Mouse (Mus musculus) myocyte (in vitro differentiated cells): ENCODE results near the gene Wasf1. TPM values are rescaled to one million over a fixed set of nuclear protein-coding genes. Genes with fewer than 3 reads are reported as not detected.

Source experiments
- H3K27me3 ChIP-seq: one replicate; pipeline ENCODE4 v1.6.1; 2011; ENCODE audit not compliant: control insufficient read depth, insufficient read depth, insufficient read length
- H3K36me3 ChIP-seq: one replicate; pipeline ENCODE4 v1.6.1; 2011; ENCODE audit not compliant: control insufficient read depth, insufficient read depth
- H3K4me2 ChIP-seq: one replicate; pipeline ENCODE4 v1.6.1; 2011; ENCODE audit warnings: low read depth, control low read depth
- H3K4me3 ChIP-seq: one replicate; pipeline ENCODE4 v1.5.1; 2011; ENCODE audit warnings: mild to moderate bottlenecking, control low read depth, moderate library complexity
- H3K79me2 ChIP-seq: one replicate; pipeline ENCODE4 v1.6.1; 2011; ENCODE audit not compliant: control insufficient read depth, insufficient read depth
- H3ac ChIP-seq: one replicate; pipeline ENCODE4 v1.6.1; 2011; ENCODE audit not compliant: control insufficient read depth, insufficient read length
- CEBPB ChIP-seq: IDR thresholded peaks from 2 replicates; pipeline ENCODE4 v1.6.1; 2011; ENCODE audit warnings: mild to moderate bottlenecking, moderate library complexity; ENCODE audit not compliant: poor library complexity, insufficient read depth, severe bottlenecking
- E2F4 ChIP-seq: IDR thresholded peaks from one replicate; pipeline ENCODE4 v1.6.1; 2011; ENCODE audit warnings: mild to moderate bottlenecking, control low read depth, moderate library complexity; ENCODE audit not compliant: insufficient read depth
- MAX ChIP-seq: IDR thresholded peaks from one replicate; pipeline ENCODE4 v1.6.1; 2011; ENCODE audit warnings: low read depth, mild to moderate bottlenecking, control low read depth
- MYOD1 ChIP-seq, 3 experiments: IDR thresholded peaks; one replicate each; pipeline ENCODE4 v1.6.1; 2011; ENCODE audit warnings: control low read depth in 2 of 3, low read depth in 2 of 3, mild to moderate bottlenecking in 2 of 3, moderate library complexity in 1 of 3; ENCODE audit not compliant: insufficient read length in 2 of 3, control insufficient read depth in 1 of 3
- MYOG ChIP-seq, 3 experiments: IDR thresholded peaks; one replicate each; pipeline ENCODE4 v1.6.1; 2011; ENCODE audit warnings: control low read depth in 2 of 3, low read depth in 2 of 3, mild to moderate bottlenecking in 2 of 3; ENCODE audit not compliant: insufficient read length in 2 of 3, control insufficient read depth in 1 of 3, insufficient read depth in 1 of 3
- POLR2A ChIP-seq: IDR thresholded peaks from one replicate; pipeline ENCODE4 v1.6.1; 2011; ENCODE audit warnings: low read depth, mild to moderate bottlenecking, control low read depth, moderate library complexity; ENCODE audit not compliant: insufficient read length
- POLR2AphosphoS2 ChIP-seq: IDR thresholded peaks from one replicate; pipeline ENCODE4 v1.6.1; 2011; ENCODE audit warnings: low read depth, control low read depth; ENCODE audit not compliant: insufficient read length
- REST ChIP-seq: IDR thresholded peaks from one replicate; pipeline ENCODE4 v1.6.1; 2011; ENCODE audit warnings: mild to moderate bottlenecking, control low read depth, moderate library complexity; ENCODE audit not compliant: insufficient read depth, insufficient read length
- SRF ChIP-seq: IDR thresholded peaks from one replicate; pipeline ENCODE4 v1.6.1; 2011; ENCODE audit warnings: low read depth; ENCODE audit not compliant: control insufficient read depth, insufficient read length
- TCF12 ChIP-seq: IDR thresholded peaks from one replicate; pipeline ENCODE4 v1.6.1; 2011; ENCODE audit warnings: mild to moderate bottlenecking, control low read depth; ENCODE audit not compliant: poor library complexity, insufficient read depth, severe bottlenecking
- TCF3 ChIP-seq: IDR thresholded peaks from one replicate; pipeline ENCODE4 v1.6.1; 2011; ENCODE audit warnings: low read depth, control low read depth; ENCODE audit not compliant: insufficient read length
- USF1 ChIP-seq: IDR thresholded peaks from one replicate; pipeline ENCODE4 v1.6.1; 2011; ENCODE audit warnings: low read depth, mild to moderate bottlenecking, control low read depth, moderate library complexity
- polyA plus RNA-seq: library from polyadenylated mRNA; unstranded; fragments of >200 nt; fragmentation: generic; extraction: Trizol; gene quantifications from one replicate; pipeline ENCODE4 v1.2.1, GENCODE M21; 2012; ENCODE audit warnings: missing spikeins

Wasf1 gene
- polyA plus RNA-seq, 1 experiment, result 6.3 TPM

DNA sequence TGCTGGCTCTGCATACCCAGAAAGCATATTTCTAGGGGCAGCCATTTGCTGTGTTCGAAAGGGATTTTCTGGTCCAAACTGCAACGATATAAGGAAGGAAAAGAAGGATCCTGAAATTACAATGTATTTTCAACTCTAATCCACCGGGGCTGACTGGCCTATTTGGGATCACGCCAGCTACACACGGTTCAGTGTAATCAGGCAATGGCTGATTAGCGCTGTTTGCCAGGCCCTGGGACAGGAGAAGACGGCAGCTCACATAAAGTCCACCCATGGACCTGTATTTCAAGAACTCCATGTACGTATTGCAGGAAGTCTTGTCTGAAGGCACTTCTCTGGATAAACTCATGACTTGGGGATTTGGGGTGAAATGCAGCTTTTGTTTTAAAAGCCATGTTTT, 25.7 kb upstream of the Wasf1 start:
- Histone ChIP-seq H3K4me3 (no peak overlapping the region), H3K4me2 (no peak overlapping the region), H3ac (no peak overlapping the region), H3K36me3 (no peaks in the 10 kb centered on the region), H3K79me2 (peaks cover 15% of the 10 kb centered on the region), H3K27me3 (no peaks in the 10 kb centered on the region)
- TF ChIP-seq CEBPB, result no peak
- TF ChIP-seq MYOD1 (IDR thresholded peaks at IDR 0.05; ENCODE audit: control insufficient read depth in 1 of 3, insufficient read length in 2 of 3, low read depth in 2 of 3), result no peak
- no peak for TF ChIP-seq USF1

GRCm38 (mm10) chr10:40868081-40868480, 15.2 kb upstream of the Wasf1 start:
- H3ac ChIP-seq, result no peak overlapping the region
- no peak overlapping the region for H3K4me2 ChIP-seq
- H3K27me3 ChIP-seq, result no peaks in the 10 kb centered on the region
- H3K79me2 ChIP-seq, result peaks cover 38% of the 10 kb centered on the region
- H3K4me3 ChIP-seq, result no peak overlapping the region
- TF ChIP-seq TCF12 (no peak), POLR2A (no peak), MAX (no peak), CEBPB (no peak), REST (no peak), USF1 (no peak), TCF3 (no peak), MYOD1 (IDR thresholded peaks at IDR 0.05; ENCODE audit: control insufficient read depth in 1 of 3, insufficient read length in 2 of 3, low read depth in 2 of 3) (no peak), SRF (no peak), E2F4 (no peak), POLR2AphosphoS2 (no peak), MYOG (IDR thresholded peaks at IDR 0.05; ENCODE audit: control insufficient read depth in 1 of 3, insufficient read depth in 1 of 3, insufficient read length in 2 of 3, low read depth in 2 of 3) (no peak)
- peaks cover 19% of the 10 kb centered on the region for H3K36me3 ChIP-seq

DNA sequence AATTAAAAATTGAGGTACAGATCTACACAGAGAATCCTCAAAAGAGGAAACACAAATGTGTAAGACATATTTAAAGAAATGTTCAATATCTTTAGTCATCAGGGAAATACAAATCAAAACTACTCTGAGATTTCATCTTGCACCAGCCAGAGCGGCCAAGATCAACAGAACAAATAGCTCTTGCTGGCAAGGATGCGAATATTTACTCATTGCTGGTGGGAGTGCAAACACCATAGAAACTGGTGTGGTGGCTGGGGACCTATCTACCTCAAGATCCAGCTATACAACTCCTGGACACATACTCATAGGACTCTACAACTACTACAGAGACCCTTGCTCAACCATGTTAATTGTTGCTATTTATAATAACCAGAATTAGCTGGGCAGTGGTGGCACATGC, 12.0 kb upstream of the Wasf1 start:
- TF ChIP-seq POLR2AphosphoS2 (no peak), MAX (no peak), POLR2A (no peak), USF1 (no peak), TCF12 (no peak), TCF3 (no peak), E2F4 (no peak), MYOG (IDR thresholded peaks at IDR 0.05; ENCODE audit: control insufficient read depth in 1 of 3, insufficient read depth in 1 of 3, insufficient read length in 2 of 3, low read depth in 2 of 3) (no peak), REST (no peak), SRF (no peak), CEBPB (no peak), MYOD1 (IDR thresholded peaks at IDR 0.05; ENCODE audit: control insufficient read depth in 1 of 3, insufficient read length in 2 of 3, low read depth in 2 of 3) (no peak)
- Histone ChIP-seq H3K4me2 (no peak overlapping the region), H3ac (no peak overlapping the region), H3K79me2 (peaks cover 70% of the 10 kb centered on the region), H3K36me3 (no peaks in the 10 kb centered on the region), H3K4me3 (no peak overlapping the region), H3K27me3 (no peaks in the 10 kb centered on the region)

- Histone ChIP-seq H3K4me2 (no peak overlapping the region), H3K4me3 (no peak overlapping the region), H3ac (no peak overlapping the region), H3K79me2 (peaks cover 77% of the 10 kb centered on the region), H3K27me3 (no peaks in the 10 kb centered on the region), H3K36me3 (no peaks in the 10 kb centered on the region)
- no peak for TF ChIP-seq MAX
- TF ChIP-seq TCF12, result peak; percentile 2
- peak in 2 of 3 experiments; percentile 55 to 76 for TF ChIP-seq MYOD1 (IDR thresholded peaks at IDR 0.05; ENCODE audit: control insufficient read depth in 1 of 3, insufficient read length in 2 of 3, low read depth in 2 of 3)
- peak in 2 of 3 experiments; percentile 22 to 34 for TF ChIP-seq MYOG (IDR thresholded peaks at IDR 0.05; ENCODE audit: control insufficient read depth in 1 of 3, insufficient read depth in 1 of 3, insufficient read length in 2 of 3, low read depth in 2 of 3)
- TF ChIP-seq E2F4, result no peak
Measured at GRCm38 (mm10) chr10:40872052-40872451, 11.2 kb upstream of the Wasf1 start.

DNA sequence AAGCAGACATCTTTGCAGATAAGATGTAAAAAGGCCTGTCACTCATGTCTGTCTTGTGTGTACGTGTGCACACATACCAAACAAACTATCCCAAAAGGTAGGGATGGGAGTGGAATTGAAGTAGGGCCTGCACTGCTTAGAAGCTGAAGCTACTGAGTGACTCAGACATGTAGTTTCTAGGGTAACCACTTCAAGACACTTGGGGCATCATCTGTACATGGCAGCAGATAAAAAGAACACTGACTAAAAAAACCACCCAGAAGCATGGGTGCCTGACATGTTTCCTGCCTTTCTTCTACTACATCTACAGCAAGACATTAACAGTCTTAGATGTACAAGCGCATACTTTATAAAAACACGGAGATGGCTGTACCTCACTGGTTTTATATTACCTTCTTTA, 5.0 kb upstream of the Wasf1 start:
- no peak for TF ChIP-seq MYOG (IDR thresholded peaks at IDR 0.05; ENCODE audit: control insufficient read depth in 1 of 3, insufficient read depth in 1 of 3, insufficient read length in 2 of 3, low read depth in 2 of 3)
- no peak for TF ChIP-seq CEBPB
- TF ChIP-seq POLR2A, result no peak
- TF ChIP-seq MYOD1 (IDR thresholded peaks at IDR 0.05; ENCODE audit: control insufficient read depth in 1 of 3, insufficient read length in 2 of 3, low read depth in 2 of 3), result no peak
- H3K4me3 ChIP-seq, result no peak overlapping the region
- no peaks in the 10 kb centered on the region for H3K27me3 ChIP-seq
- no peak overlapping the region for H3ac ChIP-seq
- peaks cover 88% of the 10 kb centered on the region for H3K79me2 ChIP-seq
- H3K36me3 ChIP-seq, result peaks cover 9% of the 10 kb centered on the region
- no peak overlapping the region for H3K4me2 ChIP-seq
